Mouse (Mus musculus) heart, adult 2 months (tissue): ENCODE data around the gene Arpc4.

Experiments
- CTCF ChIP-seq: fragments of 200-600 bp; IDR thresholded peaks from 2 replicates; pipeline ENCODE4 v1.8.1; 2022; ENCODE audit warnings: antibody characterized with exemption, mild to moderate bottlenecking, moderate library complexity
- POLR2A ChIP-seq: fragments of 200-500 bp; IDR thresholded peaks from 2 replicates; pipeline ENCODE4 v1.6.1; 2011; ENCODE audit warnings: mild to moderate bottlenecking, low read depth, low read length, control low read depth; ENCODE audit not compliant: insufficient read depth

GRCm38 (mm10) chr6:113437135-113437534 lies 59.2 kb downstream of the Arpc4 start:
- TF ChIP-seq CTCF (no peak), POLR2A (no peak)
